Mouse (Mus musculus) stomach, embryonic 14.5 days (tissue): Measurements from ENCODE around the gene Lemd2. TPM values are rescaled to one million over a fixed set of nuclear protein-coding genes. Genes with fewer than 3 reads are reported as not detected.

Experiments
- ATAC-seq: fragments of 200-750 bp; cut with Nextera tagmentation; 2 replicates; pipeline ENCODE4 v1.8.0; 2017; ENCODE audit warnings: low read depth, moderate TSS enrichment; ENCODE audit not compliant: insufficient number of reproducible peaks, insufficient read depth, low FRiP score
- H3K27ac ChIP-seq: fragments of 300-500 bp; sonication (generic); 2 replicates; pipeline ENCODE4 v1.5.1; 2014; ENCODE audit warnings: mild to moderate bottlenecking, low read length, moderate library complexity, mixed read lengths
- H3K27me3 ChIP-seq: fragments of 300-500 bp; sonication (generic); 2 replicates; pipeline ENCODE4 v1.6.1; 2014; ENCODE audit warnings: low read length, control low read depth, mixed read lengths; ENCODE audit not compliant: control insufficient read depth, insufficient read depth
- H3K36me3 ChIP-seq: fragments of 300-500 bp; sonication (generic); 2 replicates; pipeline ENCODE4 v1.6.1; 2014; ENCODE audit warnings: mild to moderate bottlenecking, control low read depth, low read length, moderate library complexity, mixed read lengths; ENCODE audit not compliant: control insufficient read depth, insufficient read depth
- H3K4me1 ChIP-seq: fragments of 300-500 bp; sonication (generic); 2 replicates; pipeline ENCODE4 v1.6.1; 2014; ENCODE audit warnings: low read length, control low read depth, mixed read lengths; ENCODE audit not compliant: control insufficient read depth, insufficient read depth
- H3K4me2 ChIP-seq: fragments of 300-500 bp; sonication (generic); replicated peaks from 2 replicates; pipeline ENCODE4 v1.6.1; 2014; ENCODE audit warnings: low read depth, low read length, control low read depth
- H3K4me3 ChIP-seq: fragments of 300-500 bp; sonication (generic); 2 replicates; pipeline ENCODE4 v1.5.1; 2014; ENCODE audit warnings: low read depth, low read length, control low read depth
- H3K9ac ChIP-seq: fragments of 300-500 bp; sonication (generic); replicated peaks from 2 replicates; pipeline ENCODE4 v1.6.1; 2014; ENCODE audit warnings: low read depth, mild to moderate bottlenecking, control low read depth, low read length, moderate library complexity, mixed read lengths
- H3K9me3 ChIP-seq: fragments of 300-500 bp; sonication (generic); 2 replicates; pipeline ENCODE4 v1.6.1; 2016; ENCODE audit warnings: low read depth, low read length, control low read depth; ENCODE audit not compliant: control insufficient read depth
- WGBS: fragments of 180-500 bp; shearing (Covaris S2); extraction: QIAGEN DNeasy Blood & Tissue Kit; methylation state at CpG from one replicate; pipeline ENCODE4 v1.1.7; 2014; 5-methylcytosine and 5-hydroxymethylcytosine counted together
- polyA plus RNA-seq: library from polyadenylated mRNA; unstranded; fragments of >200 nt; fragmentation: Nextera tagmentation; extraction: Ambion mirVana; gene quantifications from 2 replicates; pipeline ENCODE4 v1.2.1, GENCODE M21; 2014

Gene Lemd2
- polyA plus RNA-seq, 1 experiment from 2014 or later: 11.3 TPM

GRCm38 (mm10) chr17:27178427-27179177, 25.7 kb downstream of the Lemd2 start:
- H3K27me3 ChIP-seq: no peaks in the 10 kb centered on the region
- no peak for ATAC-seq
- 91% methylated on average over 17 of the region's 17 CpGs for WGBS
- H3K9ac ChIP-seq: no peak overlapping the region
- no peak overlapping the region for H3K4me3 ChIP-seq
- H3K27ac ChIP-seq: no peak overlapping the region
- no peaks in the 10 kb centered on the region for H3K9me3 ChIP-seq
- no peaks in the 10 kb centered on the region for H3K36me3 ChIP-seq
- peaks cover 13% of the 10 kb centered on the region; the same call in 1 of the 2 replicates for H3K4me1 ChIP-seq
- no peak overlapping the region for H3K4me2 ChIP-seq

- no peaks in the 10 kb centered on the region for H3K27me3 ChIP-seq
- no peak overlapping the region for H3K9ac ChIP-seq
- ATAC-seq: no peak
- H3K27ac ChIP-seq: no peak overlapping the region
- no peaks in the 10 kb centered on the region for H3K9me3 ChIP-seq
- H3K4me2 ChIP-seq: no peak overlapping the region
- H3K4me3 ChIP-seq: no peak overlapping the region
- WGBS: 93% methylated on average over 9 of the region's 9 CpGs
- no peaks in the 10 kb centered on the region for H3K36me3 ChIP-seq
- H3K4me1 ChIP-seq: peaks cover 13% of the 10 kb centered on the region; the same call in 1 of the 2 replicates
Measured at GRCm38 (mm10) chr17:27178019-27178418, 26.2 kb downstream of the Lemd2 start.

GRCm38 (mm10) chr17:27176754-27177153, 27.5 kb downstream of the Lemd2 start:
- H3K4me1 ChIP-seq: peaks cover 13% of the 10 kb centered on the region; the same call in 1 of the 2 replicates
- H3K27ac ChIP-seq: no peak overlapping the region
- H3K27me3 ChIP-seq: no peaks in the 10 kb centered on the region
- no peak overlapping the region for H3K9ac ChIP-seq
- no peaks in the 10 kb centered on the region for H3K9me3 ChIP-seq
- 93% methylated on average over 4 of the region's 4 CpGs for WGBS
- no peak for ATAC-seq
- H3K36me3 ChIP-seq: no peaks in the 10 kb centered on the region
- H3K4me3 ChIP-seq: no peak overlapping the region
- H3K4me2 ChIP-seq: no peak overlapping the region

GRCm38 (mm10) chr17:27176287-27176686, 28.0 kb downstream of the Lemd2 start:
- WGBS: 73% methylated on average over 3 of the region's 3 CpGs
- Histone ChIP-seq H3K27me3 (no peaks in the 10 kb centered on the region), H3K4me1 (peaks cover 13% of the 10 kb centered on the region; the same call in 1 of the 2 replicates), H3K4me3 (no peak overlapping the region), H3K36me3 (no peaks in the 10 kb centered on the region), H3K4me2 (no peak overlapping the region), H3K9me3 (no peaks in the 10 kb centered on the region), H3K27ac (no peak overlapping the region), H3K9ac (no peak overlapping the region)
- ATAC-seq: no peak

- H3K27ac ChIP-seq: no peak overlapping the region
- H3K4me3 ChIP-seq: no peak overlapping the region
- H3K9ac ChIP-seq: no peak overlapping the region
- 22% methylated on average over 14 of the region's 14 CpGs for WGBS
- H3K4me2 ChIP-seq: peak overlapping the region; percentile 12; the same call in 1 of the 2 replicates
- ATAC-seq: 0 out of 2 replicates have a peak, but pooled peaks have one; percentile 30
- H3K36me3 ChIP-seq: no peaks in the 10 kb centered on the region
- H3K9me3 ChIP-seq: no peaks in the 10 kb centered on the region
- H3K4me1 ChIP-seq: peaks cover 13% of the 10 kb centered on the region; the same call in 1 of the 2 replicates
- no peaks in the 10 kb centered on the region for H3K27me3 ChIP-seq
Measured at GRCm38 (mm10) chr17:27175196-27175874, 28.9 kb downstream of the Lemd2 start.

GRCm38 (mm10) chr17:27173715-27174114, 30.6 kb downstream of the Lemd2 start:
- no peaks in the 10 kb centered on the region for H3K36me3 ChIP-seq
- peaks cover 13% of the 10 kb centered on the region; the same call in 1 of the 2 replicates for H3K4me1 ChIP-seq
- no peak for ATAC-seq
- 75% methylated on average over 3 of the region's 3 CpGs for WGBS
- H3K9ac ChIP-seq: no peak overlapping the region
- H3K4me3 ChIP-seq: no peak overlapping the region
- no peaks in the 10 kb centered on the region for H3K27me3 ChIP-seq
- H3K27ac ChIP-seq: no peak overlapping the region
- no peaks in the 10 kb centered on the region for H3K9me3 ChIP-seq
- H3K4me2 ChIP-seq: no peak overlapping the region

GRCm38 (mm10) chr17:27172459-27172858, 31.8 kb downstream of the Lemd2 start:
- H3K4me1 ChIP-seq: peaks cover 13% of the 10 kb centered on the region; the same call in 1 of the 2 replicates
- WGBS: 79% methylated on average over 9 of the region's 9 CpGs
- H3K9ac ChIP-seq: no peak overlapping the region
- no peak for ATAC-seq
- H3K27ac ChIP-seq: no peak overlapping the region
- H3K4me3 ChIP-seq: no peak overlapping the region
- no peaks in the 10 kb centered on the region for H3K9me3 ChIP-seq
- no peak overlapping the region for H3K4me2 ChIP-seq
- H3K27me3 ChIP-seq: no peaks in the 10 kb centered on the region
- no peaks in the 10 kb centered on the region for H3K36me3 ChIP-seq

- no peak overlapping the region for H3K4me2 ChIP-seq
- no peak for ATAC-seq
- H3K4me3 ChIP-seq: no peak overlapping the region
- WGBS: 78% methylated on average over 5 of the region's 5 CpGs
- no peak overlapping the region for H3K9ac ChIP-seq
- H3K9me3 ChIP-seq: no peaks in the 10 kb centered on the region
- H3K4me1 ChIP-seq: peaks cover 13% of the 10 kb centered on the region; the same call in 1 of the 2 replicates
- H3K36me3 ChIP-seq: no peaks in the 10 kb centered on the region
- H3K27me3 ChIP-seq: no peaks in the 10 kb centered on the region
- no peak overlapping the region for H3K27ac ChIP-seq
Measured at GRCm38 (mm10) chr17:27171121-27171520, 33.1 kb downstream of the Lemd2 start.
